Mouse (Mus musculus): ENCODE data around the gene Erbb2.
A peak's percentile ranks its signal among the peaks of the same experiment; 100 is the strongest.

Gene Erbb2

GRCm38 (mm10) chr11:98385638-98386585, 26.4 kb upstream of the Erbb2 start, which contains the start of gene Pnmt:
Gene Pnmt, plus strand, starts transcription at chr11:98386450.
- DNase-seq = no peak

GRCm38 (mm10) chr11:98386596-98386995, 25.7 kb upstream of the Erbb2 start:
- DNase-seq = no peak

GRCm38 (mm10) chr11:98387056-98387577, 25.2 kb upstream of the Erbb2 start:
- no peak for DNase-seq

GRCm38 (mm10) chr11:98388282-98388681, 24.0 kb upstream of the Erbb2 start:
- DNase-seq = no peak

DNA sequence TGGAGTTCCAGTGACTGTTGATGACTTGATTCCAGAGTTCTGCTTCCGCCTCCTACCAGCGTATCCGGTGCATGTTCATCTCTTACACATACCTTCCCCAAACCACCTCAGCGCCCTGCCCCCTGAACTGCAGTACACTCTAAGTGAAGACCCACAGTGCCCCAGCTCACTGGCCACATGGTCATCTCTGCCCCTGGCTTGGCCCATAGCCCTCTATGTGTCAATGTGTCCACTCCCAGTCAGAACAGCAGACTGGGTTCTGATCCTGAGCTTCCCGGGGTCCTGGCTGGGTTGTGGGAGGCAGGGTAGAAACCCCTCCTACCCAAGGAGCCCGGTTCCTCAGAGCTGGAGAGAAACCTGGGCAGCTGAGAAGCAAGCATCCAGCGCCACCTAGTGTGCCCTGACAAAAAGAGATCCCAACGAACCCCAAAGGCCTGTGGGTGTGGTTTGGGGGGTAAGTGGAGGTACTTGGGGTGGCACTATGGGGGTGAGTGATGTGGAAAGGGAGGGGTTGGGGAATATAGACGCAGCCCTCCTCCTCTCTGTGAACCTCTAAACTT, 23.0 kb upstream of the Erbb2 start:
- peak; percentile 63 to 82 for DNase-seq

DNA sequence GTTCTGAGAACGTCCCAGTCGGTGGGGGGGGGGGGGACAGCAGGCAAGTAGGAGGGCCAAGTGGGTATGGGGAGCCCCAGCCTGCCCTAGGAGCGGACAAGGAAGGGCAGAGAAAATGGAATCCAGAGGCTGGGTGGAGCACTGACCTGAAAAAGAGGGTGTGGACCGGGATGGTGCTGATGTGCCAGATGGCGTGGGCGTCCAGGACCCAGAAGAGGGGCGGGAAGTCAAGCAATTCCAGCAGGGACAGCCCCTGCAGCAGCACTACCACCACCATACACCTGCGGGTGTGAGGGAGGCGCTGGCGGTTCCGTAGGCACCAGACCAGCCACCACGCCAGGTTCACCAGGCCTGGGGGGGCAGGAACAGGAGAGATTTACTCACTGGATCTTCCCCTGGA, 22.1 kb upstream of the Erbb2 start:
- no peak for DNase-seq

DNA sequence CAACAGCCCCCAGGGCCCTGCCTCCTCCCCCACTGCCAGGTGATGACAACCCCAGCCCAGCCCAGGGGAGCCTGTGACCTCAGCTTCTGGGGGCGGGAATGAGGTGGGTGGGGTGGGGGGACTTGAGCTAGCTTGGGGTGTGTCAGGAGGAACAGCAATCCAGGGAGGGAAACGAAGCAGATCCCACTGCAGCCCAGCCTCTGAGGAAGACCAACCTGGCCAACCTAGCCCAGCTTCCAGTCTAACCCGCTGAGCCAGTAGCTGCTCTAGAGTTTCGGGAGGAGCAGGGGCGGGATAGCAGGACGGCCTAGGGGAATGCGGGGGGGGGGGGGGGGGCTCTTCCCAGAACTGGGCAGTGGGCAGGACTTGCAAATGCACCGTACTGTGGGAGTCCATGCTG, 20.2 kb upstream of the Erbb2 start:
- DNase-seq = no peak

- no peak for DNase-seq
Observed at GRCm38 (mm10) chr11:98392645-98393044, 19.6 kb upstream of the Erbb2 start.

DNA sequence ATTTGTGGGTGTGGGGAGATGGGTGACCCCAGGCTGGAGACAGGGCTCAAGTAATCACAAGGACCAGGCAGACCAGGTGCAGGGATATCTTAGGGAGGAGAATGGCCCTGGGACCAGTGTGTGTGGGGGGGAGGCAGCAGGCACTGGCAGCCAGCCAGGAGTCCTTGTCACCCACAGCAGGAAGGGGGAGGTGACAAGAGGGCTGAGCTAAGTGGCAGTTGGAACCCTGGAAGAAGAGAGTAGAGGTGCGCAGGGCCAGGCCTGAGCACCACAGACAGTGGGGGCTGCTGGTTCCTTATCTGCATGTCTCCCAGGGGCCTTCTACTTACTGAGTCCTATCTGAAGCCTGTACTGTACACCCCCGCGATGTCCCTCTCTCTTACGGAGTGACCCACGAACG, 19.0 kb upstream of the Erbb2 start:
- DNase-seq = peak in 1 of 2 experiments; percentile 43

DNA sequence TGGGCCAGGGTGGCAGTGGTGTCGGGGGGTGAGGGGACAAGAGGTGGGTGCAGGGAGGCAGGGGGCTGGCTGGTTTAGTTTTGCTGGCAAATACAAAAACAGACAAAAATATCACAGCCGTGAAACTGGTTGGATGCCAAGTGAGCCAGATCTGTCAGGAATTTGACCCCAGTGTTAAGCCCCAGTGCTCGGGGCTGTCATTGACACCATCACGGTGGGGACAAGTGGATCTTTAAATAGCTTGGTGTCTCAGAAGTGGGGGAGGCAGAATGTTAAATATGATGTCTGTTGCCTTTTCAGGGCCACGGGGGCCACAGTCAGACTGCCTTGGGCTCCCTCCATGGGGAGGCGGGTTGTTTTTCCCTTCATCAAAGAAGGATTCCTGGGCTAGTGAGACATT, 18.0 kb upstream of the Erbb2 start:
- DNase-seq = peak in 1 of 2 experiments; percentile 52

- peak; percentile 79 to 83 for DNase-seq
Observed at GRCm38 (mm10) chr11:98395041-98395440, 17.2 kb upstream of the Erbb2 start.

- DNase-seq = no peak
Observed at GRCm38 (mm10) chr11:98397946-98398345, 14.3 kb upstream of the Erbb2 start.

GRCm38 (mm10) chr11:98400161-98400726, 12.0 kb upstream of the Erbb2 start, which contains the start of gene Pgap3:
Gene Pgap3, minus strand, starts transcription at chr11:98400490.
- DNase-seq = peak; percentile 90 to 92

DNA sequence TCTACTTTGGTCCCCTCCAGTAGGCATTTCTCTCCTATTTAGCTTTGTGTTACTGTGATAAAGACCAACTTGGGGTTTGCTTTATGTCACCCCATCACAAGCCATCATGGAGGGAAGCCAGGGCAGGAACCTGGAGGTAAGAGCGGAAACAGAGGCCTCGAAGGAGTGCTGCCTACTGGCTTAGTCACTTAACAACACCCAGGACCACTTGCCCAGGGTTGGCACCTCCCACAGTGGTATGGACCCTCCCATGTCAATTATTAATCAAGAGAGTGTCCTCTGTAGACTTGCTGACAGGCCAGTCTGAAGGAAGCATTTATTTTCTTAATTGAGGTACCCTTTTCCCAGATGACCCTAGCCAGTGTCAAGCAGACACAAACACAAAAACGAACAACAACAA, 11.5 kb upstream of the Erbb2 start:
- DNase-seq = peak; percentile 71 to 84

GRCm38 (mm10) chr11:98406621-98407020, 5.6 kb upstream of the Erbb2 start:
- peak in 1 of 2 experiments; percentile 48 for DNase-seq

DNA sequence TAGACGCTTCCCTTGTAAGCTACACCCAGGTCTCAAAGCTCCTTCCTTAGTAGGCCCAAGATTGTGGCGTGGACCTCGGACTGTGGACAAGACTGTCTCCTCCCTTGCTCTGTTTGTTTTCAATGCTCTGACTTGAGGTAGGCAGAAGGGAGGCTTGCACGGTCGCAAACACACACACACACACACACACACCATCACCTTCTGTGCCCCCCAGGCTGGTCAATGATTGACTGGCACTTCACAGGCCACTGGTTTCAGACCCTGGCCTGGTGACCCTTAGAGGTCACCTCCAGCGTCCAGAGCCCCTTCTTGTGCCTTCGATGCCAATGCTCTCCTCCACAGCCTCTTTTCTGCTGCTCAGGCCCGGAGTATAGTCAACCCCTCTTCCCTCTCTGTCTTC, 3.4 kb upstream of the Erbb2 start:
- peak; percentile 92 to 93 for DNase-seq

- DNase-seq = peak; percentile 79
Observed at GRCm38 (mm10) chr11:98409341-98409822, 2.9 kb upstream of the Erbb2 start.

DNA sequence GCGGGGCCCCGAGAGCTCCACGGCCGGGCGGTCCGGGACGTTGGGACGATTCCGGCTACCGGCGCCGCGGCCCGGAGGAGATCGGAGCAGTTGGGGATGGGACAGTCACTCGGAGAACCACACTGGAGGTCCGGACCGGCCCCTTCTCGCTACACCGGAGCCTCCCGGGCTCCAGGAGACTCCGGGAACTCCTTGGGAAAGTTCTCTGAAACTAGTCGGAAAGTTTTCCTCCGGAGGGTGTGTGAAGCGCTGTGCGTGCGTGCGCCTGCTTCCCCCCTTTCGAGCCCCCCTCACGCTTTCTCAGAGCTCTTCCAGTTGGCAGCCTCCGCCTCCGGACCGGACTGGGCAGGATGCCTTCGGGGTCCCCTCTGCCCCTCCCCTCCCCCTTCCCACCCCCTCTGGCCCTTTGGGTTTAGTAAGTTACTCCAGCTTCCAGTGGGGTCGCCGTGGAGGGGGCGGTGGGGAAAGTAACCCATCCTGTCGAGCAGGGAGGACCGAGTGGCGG, 579 bp downstream of the Erbb2 start:
- DNase-seq = peak in 1 of 2 experiments; percentile 61

DNA sequence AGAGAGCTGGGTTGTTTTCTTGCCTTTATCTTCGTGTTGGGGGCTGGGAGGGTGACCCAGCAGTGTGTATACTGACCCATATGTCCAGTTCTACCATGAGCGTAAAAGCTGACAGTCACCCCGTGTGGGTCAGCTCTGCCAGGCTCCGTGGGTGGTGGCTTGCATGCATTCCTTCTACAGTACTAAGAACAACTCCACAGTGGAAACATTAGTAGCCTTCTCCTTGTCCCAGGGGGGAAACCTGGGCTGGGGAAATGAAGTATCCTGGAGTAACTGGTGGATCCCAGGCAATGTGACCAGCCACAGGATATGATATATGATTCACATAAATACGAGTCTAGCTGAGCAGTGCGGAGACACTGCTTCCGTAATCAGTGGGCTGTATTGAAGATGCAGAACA, 1.5 kb downstream of the Erbb2 start:
- DNase-seq = peak in 1 of 2 experiments; percentile 40

GRCm38 (mm10) chr11:98414162-98414561, 1.9 kb downstream of the Erbb2 start:
- peak; percentile 48 to 63 for DNase-seq

DNA sequence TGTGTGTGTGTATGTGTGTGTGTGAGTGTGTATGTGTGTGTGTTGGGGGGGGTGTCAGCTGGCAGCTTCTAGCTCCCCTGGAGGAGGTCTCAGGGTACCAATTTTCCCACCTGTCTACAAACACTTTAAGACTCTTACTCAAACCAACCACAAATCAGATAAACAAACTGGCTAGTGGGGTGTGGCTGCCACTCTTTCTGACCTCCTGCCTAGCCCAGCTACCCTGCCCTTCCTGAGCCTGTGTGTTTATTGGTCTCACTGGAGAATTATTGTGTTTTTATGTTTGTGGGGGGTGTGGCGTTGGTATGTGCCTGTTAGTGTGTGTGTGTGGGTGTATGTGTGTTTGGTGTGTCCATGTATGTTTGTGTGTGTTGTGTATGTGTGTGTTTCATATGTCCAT, 4.8 kb downstream of the Erbb2 start:
- DNase-seq = no peak

DNA sequence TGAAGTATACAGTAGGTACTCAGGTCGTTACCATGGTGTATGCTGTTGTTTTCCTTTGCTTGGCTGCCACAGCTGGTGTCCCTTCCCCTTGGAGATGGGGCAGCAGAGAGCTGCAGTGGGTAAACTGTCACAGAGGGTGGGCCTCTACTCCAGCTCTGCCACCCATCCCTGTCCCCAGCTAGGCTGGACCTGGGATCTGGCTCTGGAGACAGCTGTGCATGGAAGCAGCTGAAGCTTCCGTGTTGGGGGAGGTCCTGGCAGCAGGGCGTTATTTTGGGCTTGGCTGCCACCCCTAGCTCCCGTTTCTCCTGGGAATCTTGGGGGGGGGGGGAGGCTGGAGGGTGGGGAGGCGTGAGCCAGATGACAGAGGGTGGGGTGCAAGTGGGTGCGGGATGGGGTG, 6.0 kb downstream of the Erbb2 start:
- no peak for DNase-seq

GRCm38 (mm10) chr11:98418939-98419547, 6.8 kb downstream of the Erbb2 start:
- peak; percentile 80 to 84 for DNase-seq
